Comparison of ENCODE assay signal across 17 mouse cellular contexts in the genomic region with DNA sequence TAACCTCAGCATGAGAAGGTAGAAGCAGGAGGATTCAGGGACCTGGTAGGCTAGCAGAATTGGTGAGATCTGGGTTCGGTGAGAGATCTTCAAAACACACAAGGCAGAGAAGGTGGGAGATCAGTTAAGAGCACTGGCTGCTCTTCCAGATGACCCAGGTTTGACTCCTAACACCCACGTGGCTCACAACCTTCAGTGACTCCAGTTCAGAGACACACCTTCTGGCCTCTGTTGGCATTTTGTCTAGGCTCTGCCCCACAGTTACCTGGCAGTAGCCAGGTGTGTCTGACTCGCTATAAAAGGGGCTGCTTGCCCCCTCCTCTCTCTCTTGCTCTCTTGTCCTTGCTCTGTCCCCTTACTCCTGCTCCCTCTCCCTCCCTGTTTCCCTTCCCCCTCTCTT.
"Had no signal": no experiment of that assay in that cellular context is flagged by ENCODE, and none has a peak within 500 bp of the region (broad histone marks: within the 10 kb centered on the region; RNA-seq: fewer than 3 reads in every experiment).

No protein-coding gene starts in this region.

- H3K4me1 ChIP-seq: midbrain, embryonic 15.5 days; neural tube, embryonic 12.5 days had no signal

- H3K27ac ChIP-seq: lung, embryonic 15.5 days; macrophage; midbrain, embryonic 13.5 days; midbrain, embryonic 15.5 days; neural tube, embryonic 12.5 days; stomach, embryonic 15.5 days; stomach, postnatal 0 days had no signal

- DNase-seq: lung, adult 2 months; lung, postnatal 14 days; lung, postnatal 36 days; right cerebral cortex, postnatal 14 days; thymus, adult 2 months; thymus, postnatal 25 days; thymus, postnatal 4 days had no signal

- H3K27me3 ChIP-seq: lung, embryonic 15.5 days; megakaryocyte, embryonic 14.5 days; midbrain, embryonic 13.5 days; midbrain, embryonic 15.5 days; neural tube, embryonic 12.5 days; stomach, embryonic 15.5 days had no signal

- H3K9me3 ChIP-seq: lung, embryonic 15.5 days; midbrain, embryonic 13.5 days; midbrain, embryonic 15.5 days; neural tube, embryonic 12.5 days; stomach, embryonic 15.5 days had no signal

- H3K36me3 ChIP-seq: lung, embryonic 15.5 days; midbrain, embryonic 13.5 days; midbrain, embryonic 15.5 days; neural tube, embryonic 12.5 days; stomach, embryonic 15.5 days had no signal

- ATAC-seq: lung, postnatal 0 days; midbrain, embryonic 13.5 days; midbrain, embryonic 15.5 days had no signal

- H3K4me3 ChIP-seq: lung, embryonic 15.5 days; megakaryocyte, embryonic 14.5 days; midbrain, embryonic 13.5 days; midbrain, embryonic 15.5 days; neural tube, embryonic 12.5 days; stomach, embryonic 15.5 days had no signal

- H3K4me2 ChIP-seq: lung, embryonic 15.5 days; midbrain, embryonic 11.5 days; midbrain, embryonic 13.5 days; midbrain, embryonic 15.5 days; neural tube, embryonic 12.5 days; stomach, embryonic 15.5 days had no signal

- H3K9ac ChIP-seq: lung, embryonic 15.5 days; midbrain, embryonic 13.5 days; midbrain, embryonic 15.5 days; neural tube, embryonic 12.5 days; stomach, embryonic 15.5 days had no signal
